Mouse (Mus musculus): ENCODE measurements around the gene Hif1an. TPM values are rescaled to one million over a fixed set of nuclear protein-coding genes. Genes with fewer than 3 reads are reported as not detected.

Hif1an gene
- polyA plus RNA-seq, 1 experiment from 2014 or later, result 25.5 TPM

DNA sequence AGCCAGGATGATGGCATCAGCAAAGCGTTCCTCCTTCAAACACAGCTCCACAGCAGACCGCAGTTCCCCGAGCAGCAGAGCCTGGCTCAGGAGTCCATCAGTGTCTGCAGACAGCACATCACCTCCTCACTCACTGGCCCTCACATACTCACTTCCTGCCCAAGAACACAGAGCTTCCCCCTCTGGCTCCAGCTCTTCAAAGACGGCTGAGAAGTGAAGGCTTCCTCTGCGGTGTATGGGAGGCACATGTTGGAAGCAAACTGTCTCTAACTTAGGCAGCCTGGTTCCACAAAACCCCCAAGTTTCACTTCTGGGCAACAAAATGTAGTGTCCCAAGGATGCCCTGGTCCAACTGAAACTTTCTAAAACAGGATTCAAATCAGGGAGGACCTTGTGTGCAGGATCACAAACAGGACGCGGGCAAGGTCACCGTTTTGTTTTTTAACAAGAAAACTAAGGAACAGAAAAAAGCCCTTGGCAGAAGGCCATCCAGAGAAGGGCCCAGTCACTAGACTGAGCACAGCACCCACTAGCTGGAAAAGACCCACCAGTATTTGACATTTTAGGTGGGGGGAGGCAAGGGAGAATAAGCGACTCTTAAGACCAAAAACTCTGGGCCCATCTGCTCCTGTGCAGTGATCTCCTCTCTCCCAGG lies 37.0 kb upstream of the Hif1an start:
- Histone ChIP-seq H3K36me3 (ENCODE audit: control insufficient read depth, insufficient read depth, low read length) (no peaks in the 10 kb centered on the region), H3K4me1 (ENCODE audit: control insufficient read depth, insufficient read depth, low read length) (no peaks in the 10 kb centered on the region), H3K9me3 (replicated peaks; ENCODE audit: control insufficient read depth, low read length) (no peaks in the 10 kb centered on the region), H3K9ac (ENCODE audit: low read depth, low read length) (no peak overlapping the region), H3K4me2 (no peak overlapping the region), H3K27me3 (ENCODE audit: control insufficient read depth, insufficient read depth, low read length) (no peaks in the 10 kb centered on the region; the same call in 1 of the 2 replicates), H3K27ac (ENCODE audit: low read depth, low read length) (no peak overlapping the region), H3K4me3 (ENCODE audit: low read depth, low read length) (no peak overlapping the region)
- ATAC-seq (replicated peaks; ENCODE audit: insufficient number of reproducible peaks, low FRiP score, low TSS enrichment), result no peak
- 75% methylated on average over 9 of the region's 9 CpGs for WGBS (ENCODE audit: insufficient replicate concordance)

DNA sequence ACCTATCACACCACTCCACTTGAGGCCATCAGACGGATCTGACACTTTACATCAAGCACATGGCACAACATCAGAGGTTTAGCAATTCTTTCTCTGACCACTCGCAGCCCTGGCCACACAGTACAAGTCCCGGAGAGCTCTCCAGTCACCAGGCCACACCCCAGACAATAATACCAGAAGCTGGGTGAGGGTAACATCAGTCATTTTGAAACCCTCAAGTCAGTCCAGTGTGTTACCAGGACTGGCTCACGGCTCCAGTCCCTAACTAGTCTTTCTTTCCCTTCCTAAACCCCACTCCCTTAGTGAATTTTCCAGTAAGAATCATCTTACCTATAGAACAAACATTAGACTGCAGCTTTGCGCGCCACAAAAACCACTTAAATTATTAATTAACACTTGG lies 32.6 kb upstream of the Hif1an start:
- Histone ChIP-seq H3K9me3 (replicated peaks; ENCODE audit: control insufficient read depth, low read length) (no peaks in the 10 kb centered on the region), H3K9ac (ENCODE audit: low read depth, low read length) (no peak overlapping the region), H3K4me1 (ENCODE audit: control insufficient read depth, insufficient read depth, low read length) (no peaks in the 10 kb centered on the region), H3K27me3 (ENCODE audit: control insufficient read depth, insufficient read depth, low read length) (peaks cover 9% of the 10 kb centered on the region), H3K27ac (ENCODE audit: low read depth, low read length) (no peak overlapping the region), H3K36me3 (ENCODE audit: control insufficient read depth, insufficient read depth, low read length) (no peaks in the 10 kb centered on the region), H3K4me3 (ENCODE audit: low read depth, low read length) (no peak overlapping the region), H3K4me2 (no peak overlapping the region)
- ATAC-seq (replicated peaks; ENCODE audit: insufficient number of reproducible peaks, low FRiP score, low TSS enrichment), result no peak
- whole genome bisulfite sequencing (ENCODE audit: insufficient replicate concordance), result 74% methylated on average over 6 of the region's 6 CpGs

- H3K4me2 ChIP-seq, result no peak overlapping the region
- no peaks in the 10 kb centered on the region for H3K4me1 ChIP-seq (ENCODE audit: control insufficient read depth, insufficient read depth, low read length)
- no peaks in the 10 kb centered on the region for H3K36me3 ChIP-seq (ENCODE audit: control insufficient read depth, insufficient read depth, low read length)
- 34% methylated on average over 3 of the region's 3 CpGs for WGBS (ENCODE audit: insufficient replicate concordance)
- H3K9ac ChIP-seq (ENCODE audit: low read depth, low read length), result no peak overlapping the region
- no peak overlapping the region for H3K27ac ChIP-seq (ENCODE audit: low read depth, low read length)
- no peaks in the 10 kb centered on the region for H3K9me3 ChIP-seq (replicated peaks; ENCODE audit: control insufficient read depth, low read length)
- no peak for ATAC-seq (replicated peaks; ENCODE audit: insufficient number of reproducible peaks, low FRiP score, low TSS enrichment)
- H3K27me3 ChIP-seq (ENCODE audit: control insufficient read depth, insufficient read depth, low read length), result peaks cover 9% of the 10 kb centered on the region
- H3K4me3 ChIP-seq (ENCODE audit: low read depth, low read length), result no peak overlapping the region
Observed at GRCm38 (mm10) chr19:44535376-44535775, 27.3 kb upstream of the Hif1an start.

DNA sequence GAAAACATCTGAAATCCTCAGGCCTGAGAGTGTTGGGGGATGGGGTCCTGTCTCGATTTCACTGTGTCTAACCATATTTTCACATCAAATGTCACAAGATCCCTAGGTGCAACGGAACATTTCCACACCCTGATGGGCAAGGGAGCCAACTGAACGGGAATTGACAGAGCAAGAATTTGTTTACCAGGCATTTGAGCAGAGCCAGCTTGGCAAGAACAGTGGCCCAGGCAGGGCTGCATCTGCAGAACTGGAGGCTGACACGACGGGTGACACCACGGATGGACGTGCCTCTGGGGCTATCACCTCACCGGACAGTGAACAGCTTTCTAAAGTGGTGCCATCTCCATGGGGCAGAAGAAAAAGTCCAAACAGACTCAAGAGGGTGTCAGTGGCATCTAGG lies 25.2 kb upstream of the Hif1an start:
- WGBS (ENCODE audit: insufficient replicate concordance), result 77% methylated on average over 8 of the region's 8 CpGs

DNA sequence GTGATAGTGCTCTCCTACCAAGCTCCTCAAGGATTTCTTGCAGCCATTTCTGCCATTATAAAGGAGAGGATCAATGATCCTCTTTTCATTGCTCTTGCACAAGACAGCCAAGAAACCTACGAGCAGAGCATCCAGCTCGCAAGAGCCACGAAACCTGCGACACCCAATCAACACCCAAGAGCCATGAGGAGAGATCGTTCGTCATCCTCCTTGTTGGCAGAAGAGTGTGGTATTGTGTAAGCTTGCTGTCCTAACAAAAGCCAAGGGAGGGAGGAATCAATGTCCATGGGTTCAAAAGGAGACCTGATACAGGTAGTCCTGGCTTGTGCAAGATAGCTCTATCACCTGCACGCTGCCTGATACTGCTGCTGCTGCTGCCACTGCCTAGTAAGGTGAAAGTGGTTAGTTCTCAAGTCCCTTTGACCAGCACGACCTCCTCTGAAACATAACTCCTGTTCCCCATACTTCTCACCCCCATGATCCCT lies 19.9 kb upstream of the Hif1an start:
- Histone ChIP-seq H3K4me3 (ENCODE audit: low read depth, low read length) (no peak overlapping the region), H3K4me2 (no peak overlapping the region), H3K27ac (ENCODE audit: low read depth, low read length) (no peak overlapping the region), H3K9ac (ENCODE audit: low read depth, low read length) (no peak overlapping the region), H3K9me3 (replicated peaks; ENCODE audit: control insufficient read depth, low read length) (peaks cover 5% of the 10 kb centered on the region; the same call in 1 of the 2 replicates), H3K27me3 (ENCODE audit: control insufficient read depth, insufficient read depth, low read length) (0 out of 2 replicates have a peak, but pooled peaks cover 3% of the 10 kb centered on the region), H3K4me1 (ENCODE audit: control insufficient read depth, insufficient read depth, low read length) (no peaks in the 10 kb centered on the region; the same call in 1 of the 2 replicates), H3K36me3 (ENCODE audit: control insufficient read depth, insufficient read depth, low read length) (no peaks in the 10 kb centered on the region)
- no peak for ATAC-seq (replicated peaks; ENCODE audit: insufficient number of reproducible peaks, low FRiP score, low TSS enrichment)
- WGBS (ENCODE audit: insufficient replicate concordance), result 78% methylated on average over 8 of the region's 8 CpGs

More for the DNA sequence above, 25.2 kb upstream of the Hif1an start:
- H3K27ac ChIP-seq (ENCODE audit: low read depth, low read length), result no peak overlapping the region
- H3K36me3 ChIP-seq (ENCODE audit: control insufficient read depth, insufficient read depth, low read length), result no peaks in the 10 kb centered on the region
- H3K9ac ChIP-seq (ENCODE audit: low read depth, low read length), result no peak overlapping the region
- no peaks in the 10 kb centered on the region for H3K27me3 ChIP-seq (ENCODE audit: control insufficient read depth, insufficient read depth, low read length)
- no peak overlapping the region for H3K4me2 ChIP-seq
- H3K4me1 ChIP-seq (ENCODE audit: control insufficient read depth, insufficient read depth, low read length), result no peaks in the 10 kb centered on the region
- no peak overlapping the region for H3K4me3 ChIP-seq (ENCODE audit: low read depth, low read length)
- peaks cover 5% of the 10 kb centered on the region; the same call in 1 of the 2 replicates for H3K9me3 ChIP-seq (replicated peaks; ENCODE audit: control insufficient read depth, low read length)
- no peak for ATAC-seq (replicated peaks; ENCODE audit: insufficient number of reproducible peaks, low FRiP score, low TSS enrichment)

GRCm38 (mm10) chr19:44544372-44544771 lies 18.3 kb upstream of the Hif1an start:
- H3K27ac ChIP-seq (ENCODE audit: low read depth, low read length), result no peak overlapping the region
- no peak for ATAC-seq (replicated peaks; ENCODE audit: insufficient number of reproducible peaks, low FRiP score, low TSS enrichment)
- H3K4me3 ChIP-seq (ENCODE audit: low read depth, low read length), result no peak overlapping the region
- H3K4me1 ChIP-seq (ENCODE audit: control insufficient read depth, insufficient read depth, low read length), result no peaks in the 10 kb centered on the region; the same call in 1 of the 2 replicates
- peaks cover 11% of the 10 kb centered on the region for H3K36me3 ChIP-seq (ENCODE audit: control insufficient read depth, insufficient read depth, low read length)
- H3K9me3 ChIP-seq (replicated peaks; ENCODE audit: control insufficient read depth, low read length), result peaks cover 5% of the 10 kb centered on the region; the same call in 1 of the 2 replicates
- 0 out of 2 replicates have a peak, but pooled peaks cover 3% of the 10 kb centered on the region for H3K27me3 ChIP-seq (ENCODE audit: control insufficient read depth, insufficient read depth, low read length)
- no peak overlapping the region for H3K9ac ChIP-seq (ENCODE audit: low read depth, low read length)
- WGBS (ENCODE audit: insufficient replicate concordance), result 55% methylated on average over 10 of the region's 10 CpGs
- H3K4me2 ChIP-seq, result peak overlapping the region; percentile 86

- Histone ChIP-seq H3K4me1 (ENCODE audit: control insufficient read depth, insufficient read depth, low read length) (no peaks in the 10 kb centered on the region; the same call in 1 of the 2 replicates), H3K9me3 (replicated peaks; ENCODE audit: control insufficient read depth, low read length) (peaks cover 5% of the 10 kb centered on the region; the same call in 1 of the 2 replicates), H3K27me3 (ENCODE audit: control insufficient read depth, insufficient read depth, low read length) (0 out of 2 replicates have a peak, but pooled peaks cover 3% of the 10 kb centered on the region), H3K9ac (ENCODE audit: low read depth, low read length) (peak overlapping the region; percentile 64), H3K36me3 (ENCODE audit: control insufficient read depth, insufficient read depth, low read length) (peaks cover 15% of the 10 kb centered on the region), H3K4me3 (ENCODE audit: low read depth, low read length) (peak overlapping the region; percentile 67), H3K4me2 (peak overlapping the region; percentile 86), H3K27ac (ENCODE audit: low read depth, low read length) (no peak overlapping the region)
- ATAC-seq (replicated peaks; ENCODE audit: insufficient number of reproducible peaks, low FRiP score, low TSS enrichment), result no peak
- 3% methylated on average over 13 of the region's 13 CpGs for WGBS (ENCODE audit: insufficient replicate concordance)
Observed at GRCm38 (mm10) chr19:44544775-44545174, 17.9 kb upstream of the Hif1an start.

- Histone ChIP-seq H3K9me3 (replicated peaks; ENCODE audit: control insufficient read depth, low read length) (peaks cover 5% of the 10 kb centered on the region; the same call in 1 of the 2 replicates), H3K27ac (ENCODE audit: low read depth, low read length) (no peak within 1 kb of the TSS), H3K36me3 (ENCODE audit: control insufficient read depth, insufficient read depth, low read length) (peaks cover 22% of the 10 kb centered on the region), H3K4me3 (ENCODE audit: low read depth, low read length) (peak within 1 kb of the TSS; percentile 67), H3K4me2 (peak within 1 kb of the TSS; percentile 86), H3K4me1 (ENCODE audit: control insufficient read depth, insufficient read depth, low read length) (no peaks in the 10 kb centered on the region; the same call in 1 of the 2 replicates), H3K27me3 (ENCODE audit: control insufficient read depth, insufficient read depth, low read length) (0 out of 2 replicates have a peak, but pooled peaks cover 3% of the 10 kb centered on the region), H3K9ac (ENCODE audit: low read depth, low read length) (peak within 1 kb of the TSS; percentile 64)
- under 1% methylated on average over 47 of the region's 47 CpGs for WGBS (ENCODE audit: insufficient replicate concordance)
- 0 out of 2 replicates have a peak, but pooled peaks have one; percentile 42 for ATAC-seq (replicated peaks; ENCODE audit: insufficient number of reproducible peaks, low FRiP score, low TSS enrichment)
Observed at GRCm38 (mm10) chr19:44545321-44546041, 17.2 kb upstream of the Hif1an start, which contains the start of gene Sec31b. Sec31b (minus strand) TSS chr19:44545864.
